Mouse (Mus musculus) liver, postnatal 0 days (tissue): ENCODE measurements at regions not wholly inside any gene's neighbourhood (a gene's known extent, or its start where the extent isn't known, plus 50 kb on each side); places are given as distances from the start of the nearest gene placed in this dataset.

Source experiments
- CTCF ChIP-seq: sonication (generic); IDR thresholded peaks from 2 replicates; pipeline ENCODE4 v1.5.1; 2016; ENCODE audit warnings: antibody characterized with exemption, low read depth
- EP300 ChIP-seq: IDR thresholded peaks from 2 replicates; pipeline ENCODE4 v1.6.1; 2016; ENCODE audit warnings: antibody characterized with exemption, low read depth, mild to moderate bottlenecking

GRCm38 (mm10) chr10:45916928-45917327 lies 339.3 kb downstream of the Hace1 start:
- peak; percentile 70 for TF ChIP-seq CTCF
- no peak for TF ChIP-seq EP300
